ENCODE assay signal across 11 mouse cellular contexts in the genomic region with DNA sequence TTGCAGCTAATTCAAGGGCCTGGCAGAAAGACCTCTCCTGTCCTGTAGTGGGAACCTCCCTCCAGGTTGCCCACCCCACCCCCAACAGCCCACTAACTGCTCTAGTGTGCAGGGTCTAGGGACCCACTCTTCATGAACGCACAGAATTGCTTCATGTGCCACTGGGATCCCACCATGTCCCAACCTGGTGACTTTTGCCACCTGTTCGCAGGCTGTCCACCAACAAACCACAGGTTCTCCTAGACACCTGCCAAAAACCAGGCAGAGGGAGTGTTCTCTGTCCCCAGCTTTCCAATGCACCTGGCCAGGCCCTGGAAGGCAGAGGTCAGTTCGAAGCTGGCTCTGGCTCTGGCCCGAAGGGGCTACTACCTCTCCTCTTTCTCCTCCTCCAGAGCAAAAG. TPM values are rescaled to one million over a fixed set of nuclear protein-coding genes. Genes with fewer than 3 reads are reported as not detected.
A peak's percentile ranks its signal among the peaks of the same experiment; 100 is the strongest.
DNase-seq lines count a peak whose midpoint lies in the region; ATAC-seq and TF ChIP-seq lines count a peak whose summit lies in the region.
"Had no signal": no experiment of that assay in that cellular context is flagged by ENCODE, and none has a peak within 500 bp of the region (broad histone marks: within the 10 kb centered on the region; RNA-seq: fewer than 3 reads in every experiment).

No protein-coding gene starts in this region.

- 0 out of 2 replicates have a peak overlapping the region, but pooled peaks have one; percentile 68 for H3K9ac ChIP-seq in hindbrain, embryonic 13.5 days
- no peak overlapping the region for H3K9ac ChIP-seq in midbrain, embryonic 12.5 days (replicated peaks)

- 80% methylated on average over 4 of the region's 4 CpGs for whole genome bisulfite sequencing in hindbrain, embryonic 13.5 days
- WGBS in midbrain, embryonic 12.5 days = 83% methylated on average over 4 of the region's 4 CpGs

- H3K4me2 ChIP-seq in hindbrain, embryonic 13.5 days = peak overlapping the region; percentile 89
- peak overlapping the region; percentile 86; the same call in 1 of the 2 replicates for H3K4me2 ChIP-seq in midbrain, embryonic 12.5 days (replicated peaks)

- peaks cover 91% of the 10 kb centered on the region for H3K4me1 ChIP-seq in E14TG2a.4 (replicated peaks; ENCODE audit: low read depth, low read length)
- peaks cover 55% of the 10 kb centered on the region for H3K4me1 ChIP-seq in hindbrain, embryonic 13.5 days (replicated peaks)
- H3K4me1 ChIP-seq in midbrain, embryonic 12.5 days = peaks cover 48% of the 10 kb centered on the region

- no peaks in the 10 kb centered on the region for H3K9me3 ChIP-seq in E14TG2a.4 (ENCODE audit: low read length)
- H3K9me3 ChIP-seq in hindbrain, embryonic 13.5 days = no peaks in the 10 kb centered on the region
- no peaks in the 10 kb centered on the region for H3K9me3 ChIP-seq in midbrain, embryonic 12.5 days
- H3K9me3 ChIP-seq: G1E had no signal

- DNase-seq in heart, adult 11 months = peak; percentile 91
- DNase-seq in heart, postnatal 10 days = no peak
- DNase-seq in kidney, postnatal 4 days = no peak
- no peak for DNase-seq in cerebellum, adult 9-11 months
- DNase-seq: thymus, postnatal 14 days had no signal

- intact Hi-C loops in heart, postnatal 10 days (cut with DNase I) = no loop called here

- peaks cover 72% of the 10 kb centered on the region for H3K36me3 ChIP-seq in E14TG2a.4 (ENCODE audit: insufficient read depth, low read length)
- H3K36me3 ChIP-seq in hindbrain, embryonic 13.5 days = peaks cover 37% of the 10 kb centered on the region
- peaks cover 35% of the 10 kb centered on the region for H3K36me3 ChIP-seq in midbrain, embryonic 12.5 days

- 0 out of 2 replicates have a peak overlapping the region, but pooled peaks have one; percentile 37 for H3K4me3 ChIP-seq in E14TG2a.4 (replicated peaks; ENCODE audit: low read length)
- peak overlapping the region; percentile 93; the same call in 1 of the 2 replicates for H3K4me3 ChIP-seq in hindbrain, embryonic 13.5 days
- no peak overlapping the region for H3K4me3 ChIP-seq in midbrain, embryonic 12.5 days

- no peak for TF ChIP-seq CTCF in E14TG2a.4 (conservative IDR thresholded peaks at IDR 0.05; ENCODE audit: low read length)

- H3K27me3 ChIP-seq in E14TG2a.4 (ENCODE audit: insufficient read depth, low read length) = no peaks in the 10 kb centered on the region
- H3K27me3 ChIP-seq in hindbrain, embryonic 13.5 days = no peaks in the 10 kb centered on the region
- no peaks in the 10 kb centered on the region for H3K27me3 ChIP-seq in midbrain, embryonic 12.5 days

- peak overlapping the region; percentile 89 for H3K27ac ChIP-seq in hindbrain, embryonic 13.5 days
- peak overlapping the region; percentile 71 for H3K27ac ChIP-seq in midbrain, embryonic 12.5 days (replicated peaks)

- ATAC-seq in hindbrain, embryonic 13.5 days (ENCODE audit: low FRiP score) = no peak
- no peak for ATAC-seq in midbrain, embryonic 12.5 days (ENCODE audit: low FRiP score, low read depth)
- ATAC-seq in megakaryocyte, adult 5-6 weeks (ENCODE audit: poor library complexity, severe bottlenecking) = no peak
- ATAC-seq: activated CD4-positive, CD25-positive, alpha-beta regulatory T cell, adult 4 months had no signal

RNA-seq across cellular contexts. Expression of a gene that starts 5.9 kb away (rescaled TPM):
- 10 to 100 TPM; 21.4 to 21.7 TPM for total RNA-seq in heart, postnatal 10 days (2021)
- 26.2 and 26.3 TPM in 2 replicates for polyA plus RNA-seq in hindbrain, embryonic 13.5 days (2015; fragmentation: Nextera tagmentation; extraction: Ambion mirVana)
- 16.5 and 20.0 TPM in 2 replicates for polyA plus RNA-seq in midbrain, embryonic 12.5 days (2016; fragmentation: Nextera tagmentation; extraction: Ambion mirVana)
- 2.8 and 3.1 TPM in 2 replicates for total RNA-seq in megakaryocyte, adult 5-6 weeks (2015)
- 1.0 and 2.4 TPM in 2 replicates for total RNA-seq in megakaryocyte, adult 5-6 weeks (2017)

RNA-seq across cellular contexts. Expression of a gene that starts 8.8 kb away (rescaled TPM):
- total RNA-seq in heart, postnatal 10 days (2021) = 100 to 1,000 TPM; 184 to 186 TPM
- 476 and 483 TPM in 2 replicates for polyA plus RNA-seq in hindbrain, embryonic 13.5 days (2015; fragmentation: Nextera tagmentation; extraction: Ambion mirVana)
- 450 and 456 TPM in 2 replicates for polyA plus RNA-seq in midbrain, embryonic 12.5 days (2016; fragmentation: Nextera tagmentation; extraction: Ambion mirVana)
- total RNA-seq in megakaryocyte, adult 5-6 weeks (2015) = 81.0 and 111 TPM in 2 replicates
- total RNA-seq in megakaryocyte, adult 5-6 weeks (2017) = 137 and 179 TPM in 2 replicates

RNA-seq across cellular contexts. Expression of a gene that starts 8.8 kb away (rescaled TPM):
- total RNA-seq in heart, postnatal 10 days (2021) = 100 to 1,000 TPM; 120 TPM
- 23.8 and 25.6 TPM in 2 replicates for polyA plus RNA-seq in hindbrain, embryonic 13.5 days (2015; fragmentation: Nextera tagmentation; extraction: Ambion mirVana)
- 12.4 and 13.5 TPM in 2 replicates for polyA plus RNA-seq in midbrain, embryonic 12.5 days (2016; fragmentation: Nextera tagmentation; extraction: Ambion mirVana)
- 18.7 and 19.8 TPM in 2 replicates for total RNA-seq in megakaryocyte, adult 5-6 weeks (2015)
- 2.3 and 12.8 TPM in 2 replicates for total RNA-seq in megakaryocyte, adult 5-6 weeks (2017)

RNA-seq across cellular contexts. Expression of a gene that starts 31.2 kb away (rescaled TPM):
- total RNA-seq in heart, postnatal 10 days (2021) = 10 to 100 TPM; 55.8 to 61.7 TPM
- polyA plus RNA-seq in hindbrain, embryonic 13.5 days (2015; fragmentation: Nextera tagmentation; extraction: Ambion mirVana) = 3.4 and 4.1 TPM in 2 replicates
- polyA plus RNA-seq in midbrain, embryonic 12.5 days (2016; fragmentation: Nextera tagmentation; extraction: Ambion mirVana) = 3.0 and 3.2 TPM in 2 replicates
- 4.3 and 6.3 TPM in 2 replicates for total RNA-seq in megakaryocyte, adult 5-6 weeks (2015)
- total RNA-seq in megakaryocyte, adult 5-6 weeks (2017) = 6.9 and 7.1 TPM in 2 replicates

RNA-seq across cellular contexts. Expression of a gene that starts 50.1 kb away (rescaled TPM):
- 10 to 100 TPM; 19.4 to 26.7 TPM for total RNA-seq in heart, postnatal 10 days (2021)
- polyA plus RNA-seq in hindbrain, embryonic 13.5 days (2015; fragmentation: Nextera tagmentation; extraction: Ambion mirVana) = 4.3 and 4.7 TPM in 2 replicates
- polyA plus RNA-seq in midbrain, embryonic 12.5 days (2016; fragmentation: Nextera tagmentation; extraction: Ambion mirVana) = 2.7 and 3.3 TPM in 2 replicates
- total RNA-seq in megakaryocyte, adult 5-6 weeks (2015) = 14.9 and 17.3 TPM in 2 replicates
- total RNA-seq in megakaryocyte, adult 5-6 weeks (2017) = 19.6 and 25.7 TPM in 2 replicates

Comparison
In these comparisons a context has a peak if more than half of its experiments do, and no peak if none do; other contexts are left out.
1. RNA of a gene that starts 5.9 kb away (total RNA-seq): 21.4 to 21.7 TPM in heart, postnatal 10 days; 1.0 to 3.1 TPM in megakaryocyte, adult 5-6 weeks; every median in the first group is over 4 times any median in the second.
2. RNA of a gene that starts 8.8 kb away (total RNA-seq): 120 TPM in heart, postnatal 10 days; 2.3 to 19.8 TPM in megakaryocyte, adult 5-6 weeks; every median in the first group is over 4 times any median in the second.